Mouse (Mus musculus) left cerebral cortex, adult 8-10 months (tissue): ENCODE measurements around the gene Gzmc. TPM values are rescaled to one million over a fixed set of nuclear protein-coding genes. Genes with fewer than 3 reads are reported as not detected.
"Not testable (repeated sequence)": the region's sequence is repeated elsewhere in the genome, so short reads cannot be mapped to it uniquely, and the experiment has no call there.

ENCODE experiments used
- DNase-seq, 2 experiments: peaks; one replicate each; pipeline ENCODE4 v3.0.0; 2022; ENCODE audit warnings: low spot score in 2 of 2
- total RNA-seq, 4 experiments: library from RNA; stranded (reverse); gene quantifications; 2 replicates each; pipeline ENCODE4 v1.2.4; 2022

Gene Gzmc
- total RNA-seq: not detected

DNA sequence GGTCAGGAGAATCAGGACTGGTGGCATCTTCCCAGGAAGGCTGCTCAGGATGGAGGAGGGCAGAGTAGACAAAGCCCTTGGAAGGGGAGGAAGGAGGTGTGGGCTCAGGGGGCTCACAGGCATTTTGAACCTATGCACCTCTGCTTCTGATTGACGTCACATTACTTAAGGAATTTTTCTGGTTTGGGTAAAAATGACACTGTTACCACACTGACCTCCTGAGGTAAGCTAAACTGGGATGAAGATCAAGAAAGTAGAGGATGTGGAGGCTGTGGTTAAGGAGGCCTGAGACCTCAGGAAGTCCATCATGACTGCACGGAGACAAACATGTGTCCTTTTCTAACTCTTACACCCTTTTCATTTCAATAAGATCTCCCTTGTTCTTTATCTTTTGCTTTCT lies at the start of gene Gzmc:
TSS of gene Gzmc (minus strand) at position 101 of the 400 bp plus-strand sequence.
- no peak for DNase-seq

DNA sequence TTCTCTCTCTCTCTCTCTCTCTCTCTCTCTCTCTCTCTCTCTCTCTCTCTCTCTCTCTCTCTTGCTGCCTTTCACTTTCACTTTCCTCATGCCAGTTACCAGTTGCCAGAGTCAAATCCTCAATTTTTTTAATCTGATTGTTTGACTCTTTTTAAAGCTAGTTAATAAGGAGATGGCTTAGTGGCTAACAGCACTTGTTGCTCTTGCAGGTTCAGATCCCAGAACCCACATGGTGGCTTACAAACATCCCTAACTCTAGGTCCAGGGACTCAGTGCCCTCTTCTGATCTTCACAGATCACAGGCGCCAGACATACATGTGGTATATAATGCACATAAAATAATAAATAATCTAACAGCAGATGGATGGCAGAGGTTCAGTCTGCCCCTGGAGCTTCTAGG lies 49.4 kb upstream of the Gzmc start:
- DNase-seq: no peak

DNA sequence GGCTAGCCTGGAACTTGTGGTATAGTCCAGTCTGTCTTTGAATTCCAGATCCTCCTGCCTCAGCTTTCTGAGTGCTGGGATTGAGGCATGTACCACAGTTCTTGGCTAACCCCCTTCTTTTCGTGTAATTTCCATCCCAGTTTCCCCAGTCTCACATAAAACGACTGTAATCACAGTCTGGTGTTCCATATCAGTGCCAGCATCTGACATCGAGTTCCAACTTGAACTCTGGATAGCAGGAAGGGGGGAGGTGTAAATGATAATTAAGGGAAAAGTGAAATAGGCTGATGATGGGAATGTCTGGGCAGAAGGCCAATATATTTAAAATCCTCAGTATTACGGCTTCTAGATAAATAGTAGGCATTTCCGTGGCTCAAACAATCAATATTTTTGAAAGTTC lies 46.6 kb upstream of the Gzmc start:
- no peak for DNase-seq

DNA sequence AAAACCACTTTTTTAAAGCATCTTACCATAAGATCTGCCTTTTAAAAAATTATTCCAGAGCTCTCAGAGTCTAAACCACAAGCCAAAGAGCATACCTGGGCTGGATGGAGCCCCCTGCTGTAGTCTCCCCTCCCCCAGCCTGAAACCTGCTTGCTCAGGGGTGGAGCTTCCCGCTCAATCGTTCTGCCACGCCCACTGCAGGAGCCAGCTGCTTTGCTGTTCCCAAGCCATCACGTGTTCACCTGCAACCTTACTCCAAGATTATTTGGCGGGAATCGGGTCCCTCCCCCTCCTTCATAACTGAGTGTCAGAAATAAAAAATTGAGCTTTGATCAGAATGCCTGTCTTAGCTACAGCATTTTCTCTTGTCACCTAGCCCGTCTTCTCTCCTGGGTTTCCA lies 44.2 kb upstream of the Gzmc start:
- DNase-seq: not testable (repeated sequence)

DNA sequence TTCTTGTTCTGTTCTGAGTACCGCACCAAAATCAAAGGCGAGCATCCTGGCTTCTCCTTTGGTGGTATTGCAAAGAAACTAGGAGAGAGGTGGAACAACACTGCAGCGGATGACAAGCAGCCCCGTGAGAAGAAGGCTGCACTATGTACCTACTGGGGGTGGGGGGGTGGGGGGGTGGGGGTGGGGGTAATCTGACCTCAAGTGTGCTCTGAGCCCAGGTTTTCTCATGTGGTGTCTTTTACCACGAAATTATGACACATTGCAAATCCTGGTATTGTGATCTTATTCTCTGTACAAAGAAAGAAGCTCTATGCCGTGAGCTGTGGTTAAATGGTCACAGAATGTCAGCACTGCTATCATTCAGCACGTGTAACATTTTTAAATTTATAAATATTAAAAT lies 41.6 kb upstream of the Gzmc start:
- DNase-seq: not testable (repeated sequence)

DNA sequence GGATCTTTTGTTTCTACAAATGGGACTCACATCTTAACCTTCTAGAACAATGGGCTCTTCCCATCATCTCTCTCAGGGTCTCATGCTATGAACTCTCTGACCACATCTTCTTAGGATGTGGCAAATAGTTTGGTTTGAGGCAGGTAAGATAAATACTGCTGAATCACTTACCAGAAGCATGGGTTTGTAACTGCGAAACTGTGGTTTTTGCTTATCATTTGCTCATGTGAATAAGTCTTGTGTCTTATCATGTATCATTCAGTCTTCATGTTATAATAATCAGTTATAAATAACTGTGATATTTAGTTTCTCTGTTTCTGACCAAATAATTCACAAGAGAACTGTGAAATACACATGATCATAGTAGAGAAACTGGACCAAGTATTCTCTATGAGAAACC lies 31.7 kb upstream of the Gzmc start:
- DNase-seq: no peak

DNA sequence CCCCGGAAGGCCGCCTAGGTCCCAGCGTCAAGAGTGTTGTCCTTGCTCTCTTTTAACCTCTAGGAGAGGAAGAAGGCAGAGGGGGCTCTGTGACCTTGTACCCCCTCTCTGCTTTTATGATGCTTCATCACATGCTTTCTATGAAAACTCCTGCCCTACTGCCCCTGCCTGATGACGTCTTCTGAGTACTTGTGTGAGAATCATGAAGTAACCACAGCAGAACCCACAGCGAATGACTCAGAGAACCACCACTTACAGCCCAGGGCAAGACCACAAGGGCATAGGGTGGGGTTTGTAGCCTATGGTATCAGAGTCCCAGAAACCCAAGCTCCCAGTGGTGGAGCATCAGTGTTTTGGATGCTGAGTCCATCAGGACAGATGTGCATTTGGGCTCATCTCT lies 27.7 kb upstream of the Gzmc start, which contains the start of gene Gzmb:
TSS of gene Gzmb (minus strand) at position 108 of the 400 bp plus-strand sequence.
- DNase-seq: no peak

DNA sequence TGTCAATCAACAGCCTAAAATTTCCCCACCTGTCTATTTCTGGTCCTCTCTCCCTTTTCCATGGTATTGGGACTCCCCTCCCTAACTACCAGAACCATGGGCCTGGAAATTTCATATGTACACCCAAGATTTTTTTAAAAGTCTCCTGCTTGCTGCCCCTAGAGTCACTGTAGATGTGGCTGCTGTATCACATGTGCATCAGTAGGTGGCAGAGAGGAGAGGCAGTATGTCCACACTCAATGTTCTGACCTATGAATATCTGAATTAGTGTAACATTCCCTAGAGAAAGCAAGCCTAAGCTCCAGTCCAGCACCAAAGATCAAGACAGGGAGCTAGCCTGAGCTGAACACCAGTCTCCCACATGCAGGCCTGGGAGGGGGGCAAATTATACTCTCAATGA lies 6.0 kb upstream of the Gzmc start:
- DNase-seq: no peak

DNA sequence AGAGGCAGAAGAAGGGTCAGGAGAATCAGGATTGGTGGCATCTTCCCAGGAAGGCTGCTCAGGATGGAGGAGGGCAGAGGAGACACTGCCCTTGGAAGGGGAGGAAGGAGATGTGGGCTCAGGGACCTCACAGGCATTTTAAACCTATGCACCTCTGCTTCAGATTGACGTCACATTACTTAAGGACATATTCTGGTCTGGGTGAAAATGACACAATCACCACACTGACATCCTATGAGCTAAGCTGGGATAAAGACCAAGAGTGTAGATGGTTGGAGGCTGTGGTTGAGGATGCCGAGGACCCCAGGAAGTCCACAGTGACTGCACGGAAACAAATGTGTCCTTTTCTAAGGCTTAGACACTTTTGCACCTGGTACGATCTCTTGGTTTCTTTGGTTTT lies 23.1 kb downstream of the Gzmc start, which contains the start of gene Gzmf:
TSS of gene Gzmf (minus strand) at position 101 of the 400 bp plus-strand sequence.
- DNase-seq: no peak

DNA sequence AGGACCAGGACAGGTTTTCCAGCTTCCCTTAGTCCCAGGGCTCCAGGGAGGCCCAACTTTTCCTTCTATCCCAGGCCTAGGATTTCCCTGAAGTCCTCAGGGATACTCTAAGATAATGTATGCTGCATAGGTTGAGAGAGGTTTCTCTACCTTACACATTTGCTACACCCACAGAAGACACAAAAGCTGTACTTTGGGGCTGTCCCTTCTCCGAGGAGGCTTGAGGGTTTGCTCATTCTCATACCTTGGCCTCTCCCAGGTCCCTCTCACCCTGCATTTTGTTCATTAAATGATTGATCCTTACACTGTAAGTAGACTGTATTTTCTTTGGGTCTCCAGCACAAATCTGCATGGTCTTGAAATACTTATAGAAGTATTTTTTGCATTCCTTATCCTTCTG lies 28.8 kb downstream of the Gzmc start:
- no peak for DNase-seq

DNA sequence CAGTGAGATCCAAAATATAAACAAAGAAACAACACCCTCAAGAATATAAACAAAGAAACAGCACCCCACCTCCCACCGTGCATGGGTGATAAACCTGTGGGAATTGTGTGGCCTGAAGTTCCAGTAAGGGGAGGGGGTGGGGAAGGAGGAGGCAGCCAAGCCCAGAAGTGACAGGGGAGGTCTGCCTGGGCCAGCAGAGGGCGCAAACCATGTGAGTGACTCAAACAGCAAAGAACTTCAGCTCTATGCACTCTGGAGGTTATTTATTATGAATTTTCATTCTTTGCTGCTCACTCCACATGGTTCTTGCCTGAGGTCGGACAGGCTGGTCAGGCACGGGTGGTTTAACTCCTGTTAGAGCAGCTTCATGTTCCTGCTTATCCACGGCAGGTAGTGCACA lies 29.4 kb downstream of the Gzmc start:
- not testable (repeated sequence) for DNase-seq

DNA sequence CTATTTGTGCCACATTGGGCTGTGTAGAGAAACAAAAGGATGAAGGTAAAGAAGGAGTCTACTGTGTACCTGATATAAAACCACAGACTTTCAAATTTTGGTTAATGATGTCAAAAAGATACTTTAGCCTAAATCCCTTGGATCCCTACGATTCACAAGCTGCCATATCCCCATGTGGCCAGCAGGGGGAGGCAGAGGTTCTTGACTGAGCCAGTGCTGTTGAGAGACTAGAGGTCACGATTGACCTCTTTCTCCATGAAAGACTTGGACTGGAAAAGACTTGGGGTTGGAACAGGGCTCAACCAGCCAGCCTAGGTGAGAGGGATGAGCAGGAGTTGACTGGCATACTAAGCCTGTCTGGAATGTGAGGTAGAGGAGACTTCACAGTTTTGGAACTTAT lies 30.5 kb downstream of the Gzmc start:
- peak in 1 of 2 experiments; percentile 35 for DNase-seq

DNA sequence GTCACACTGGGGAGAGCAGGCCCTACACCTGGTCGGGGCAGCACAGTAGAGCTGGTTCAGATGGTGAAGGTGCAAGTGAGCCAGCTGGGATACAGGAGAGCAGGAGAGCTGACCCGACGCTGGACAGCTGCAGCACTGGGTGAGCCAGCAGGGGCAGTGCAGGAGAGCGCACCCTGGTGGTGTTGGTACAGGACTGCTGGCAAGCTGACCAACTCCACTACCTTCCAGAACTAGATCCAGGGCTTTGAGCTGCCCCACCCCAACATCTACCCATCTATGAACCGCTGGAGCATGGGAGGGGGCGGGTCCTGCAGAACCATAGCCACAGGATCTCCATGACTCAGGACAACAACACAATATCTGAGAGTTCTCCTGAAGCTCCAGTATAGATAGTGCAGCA lies 47.5 kb downstream of the Gzmc start:
- no peak for DNase-seq

DNA sequence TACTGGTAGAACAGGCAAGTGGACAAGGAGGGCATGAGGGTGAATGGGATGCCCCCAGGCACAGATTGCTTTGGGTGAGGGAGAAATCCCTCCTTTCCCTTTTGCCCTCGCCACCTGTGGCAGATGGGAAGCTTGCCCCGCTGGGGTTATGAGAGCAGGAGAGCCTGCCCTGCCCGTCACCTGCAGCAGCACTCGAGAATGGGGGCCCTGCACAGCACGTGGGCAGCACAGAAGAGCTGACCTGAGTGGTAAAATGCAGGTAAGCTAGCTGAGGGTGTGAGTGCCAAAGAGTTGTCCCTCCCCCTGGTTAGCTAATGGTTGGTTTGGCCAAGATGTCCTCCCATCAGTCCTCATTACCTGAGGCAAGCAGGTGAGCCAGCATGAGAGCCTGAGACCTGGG lies 47.9 kb downstream of the Gzmc start:
- no peak for DNase-seq

Other genes starting within 250 kb of the Gzmc start
- gene Mcpt1, start 216.7 kb downstream of the Gzmc start, total RNA-seq: not detected
- not detected for gene Mcpt9, start 204.2 kb downstream of the Gzmc start, total RNA-seq
- not detected for gene Mcpt2, start 192.6 kb downstream of the Gzmc start, total RNA-seq
- gene Mcpt4, start 172.3 kb downstream of the Gzmc start, total RNA-seq: not detected
- gene Mcpt8, start 149.4 kb downstream of the Gzmc start, total RNA-seq: not detected
- gene Ctsg, start 132.1 kb downstream of the Gzmc start, total RNA-seq: not detected
- not detected for gene Gzme, start 114.0 kb downstream of the Gzmc start, total RNA-seq
- gene Gzmd, start 102.0 kb downstream of the Gzmc start, total RNA-seq: not detected
- not detected for gene Gzmg, start 75.1 kb downstream of the Gzmc start, total RNA-seq
- gene Gzmn, start 60.1 kb downstream of the Gzmc start, total RNA-seq: not detected
- not detected for gene Gzmf, start 23.2 kb downstream of the Gzmc start, total RNA-seq
- not detected for gene Gzmb, start 27.6 kb upstream of the Gzmc start, total RNA-seq
- under 1 TPM in 2 of 4 experiments, not detected in 2; 0.30 to 0.57 TPM for gene Atp12a, start 130.4 kb upstream of the Gzmc start, total RNA-seq
- 1 to 10 TPM in 3 of 4 experiments, under 1 TPM in 1; 0.94 to 1.9 (median 1.9) TPM for gene Rnf17, start 167.9 kb upstream of the Gzmc start, total RNA-seq